Mouse (Mus musculus) gastrocnemius, postnatal 36 days (tissue): Measurements from ENCODE around the gene Lrp4. TPM values are rescaled to one million over a fixed set of nuclear protein-coding genes. Genes with fewer than 3 reads are reported as not detected.

Source experiments
- DNase-seq, 2 experiments: peaks; one replicate each; pipeline ENCODE4 v3.0.0; 2022
- intact Hi-C: fragments of 180-260 bp; cut with DNase I; formaldehyde crosslinking; loops from one replicate; pipeline ENCODE4 v1.15.1; 2025
- long read RNA-seq, 2 experiments: library from polyadenylated mRNA; stranded (forward); transcript quantifications; one replicate each; pipeline ENCODE4 v2.0.0; 2021
- total RNA-seq, 2 experiments: library from RNA; stranded (reverse); gene quantifications; 2 replicates each; pipeline ENCODE4 v1.2.3; 2021

Gene Lrp4
- 1 to 10 TPM; 7.2 to 7.3 TPM for total RNA-seq
- long read RNA-seq, experiment 1, partial matches to known transcripts: 1 of 2 reads
- long read RNA-seq, experiment 1, other reads (novel, unspliced or antisense): 1 of 2 reads
- long read RNA-seq, experiment 2, partial matches to known transcripts: 3 of 8 reads
- long read RNA-seq, experiment 2, other reads (novel, unspliced or antisense): 5 of 8 reads

DNA sequence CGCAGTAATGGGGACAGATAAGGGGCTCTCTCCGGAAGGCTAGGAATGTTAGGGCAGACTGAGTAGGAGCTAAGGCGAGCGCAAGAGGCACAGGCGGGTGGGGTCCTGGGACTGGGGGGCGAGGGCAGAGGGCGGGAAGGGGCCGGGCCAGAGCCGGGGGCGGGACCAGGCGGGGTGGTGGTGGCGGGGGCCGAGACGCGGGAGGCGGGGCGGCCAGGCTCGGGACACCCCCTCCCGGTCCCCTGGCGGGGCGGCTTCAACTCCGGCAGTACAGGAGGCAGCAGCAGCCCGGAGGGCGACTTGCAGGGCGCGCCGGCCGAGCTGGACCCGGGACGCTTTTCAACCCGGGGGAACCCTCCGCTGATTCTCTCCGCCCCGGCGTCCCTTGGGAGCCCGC lies at the start of gene Lrp4:
TSS of gene Lrp4 (plus strand) at position 253 of the 397 bp plus-strand sequence.
- intact Hi-C loops: no loop called here
- peak; percentile 49 to 59 for DNase-seq

DNA sequence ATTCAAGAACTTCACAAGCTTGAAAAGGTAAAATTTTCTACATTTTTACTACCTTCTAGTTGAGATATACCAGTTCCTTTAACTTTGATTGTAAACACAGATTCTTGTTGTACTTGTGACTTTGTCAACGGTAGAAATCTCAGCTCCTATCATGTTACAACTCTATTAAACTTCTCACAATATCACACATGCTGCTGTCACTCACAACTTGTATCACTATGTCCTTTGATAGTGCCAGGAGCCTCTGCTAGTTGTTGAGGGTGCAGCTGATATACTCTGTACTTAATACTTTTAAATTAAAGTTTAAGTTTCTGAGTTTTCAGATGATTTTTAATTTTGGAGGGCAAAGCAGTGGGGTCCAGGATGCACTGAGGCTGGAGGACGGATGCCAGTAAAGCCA lies 49.3 kb upstream of the Lrp4 start:
- intact Hi-C loops: no loop called here
- no peak for DNase-seq

DNA sequence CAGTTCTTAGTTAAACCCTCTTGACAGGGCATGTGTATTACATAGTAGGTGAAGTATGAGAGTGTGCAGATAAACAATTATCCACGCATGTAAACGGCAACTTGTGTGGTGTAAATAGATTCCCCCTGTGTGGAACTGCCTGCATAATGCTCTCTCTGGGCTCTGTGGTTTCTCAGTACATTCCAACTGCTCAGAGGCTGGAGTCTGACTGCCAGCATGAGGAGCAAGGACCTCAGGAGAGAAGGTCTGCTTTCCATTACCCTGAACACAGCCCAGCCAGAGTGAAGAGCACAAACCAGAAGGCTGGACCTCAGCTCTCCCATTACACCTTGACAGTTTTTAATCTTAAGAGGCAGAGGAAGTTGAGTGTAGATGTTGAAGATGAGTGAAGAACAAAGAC lies 45.8 kb upstream of the Lrp4 start:
- intact Hi-C loops: no loop called here
- DNase-seq: no peak

DNA sequence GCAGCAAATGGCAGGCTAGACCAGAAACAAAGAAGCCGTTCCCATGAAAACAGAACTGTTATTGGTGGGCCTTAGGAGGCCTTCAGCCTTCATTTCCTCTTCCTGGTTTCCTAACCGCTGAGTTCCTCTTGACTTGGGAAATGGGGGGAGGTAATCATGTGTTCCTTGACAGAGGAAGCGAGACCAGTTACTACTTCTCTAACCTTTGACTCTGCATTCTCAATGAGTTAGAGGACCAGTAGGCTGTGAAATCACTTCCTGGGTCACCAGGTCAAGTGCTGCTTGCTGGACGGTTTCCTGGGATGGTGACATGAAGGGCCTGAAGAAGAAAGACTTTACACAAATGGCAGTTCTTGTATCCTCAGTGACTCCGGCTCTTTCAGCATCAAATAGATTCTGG lies 45.0 kb upstream of the Lrp4 start:
- intact Hi-C loops: no loop called here

DNA sequence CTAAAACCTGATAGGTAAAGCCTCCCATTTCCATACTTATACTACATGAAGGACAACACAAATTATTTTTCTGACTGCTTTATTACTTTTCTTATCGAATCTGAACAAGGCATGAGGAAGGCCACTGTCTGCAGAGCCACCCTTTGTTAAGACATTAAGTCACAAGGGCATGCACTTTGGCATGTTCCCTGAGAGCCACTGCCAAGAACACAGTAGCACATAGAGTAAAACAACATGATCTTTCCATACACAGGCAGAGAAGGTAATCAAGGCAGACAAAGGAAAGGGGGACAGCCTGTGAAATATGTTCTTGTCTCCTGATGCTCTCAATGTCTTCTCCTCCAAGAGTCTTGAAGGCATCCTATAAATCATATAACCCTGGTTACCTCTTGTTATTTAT lies 43.5 kb upstream of the Lrp4 start:
- intact Hi-C loops: no loop called here
- DNase-seq: no peak

More for the DNA sequence above, 45.0 kb upstream of the Lrp4 start:
- no peak for DNase-seq

DNA sequence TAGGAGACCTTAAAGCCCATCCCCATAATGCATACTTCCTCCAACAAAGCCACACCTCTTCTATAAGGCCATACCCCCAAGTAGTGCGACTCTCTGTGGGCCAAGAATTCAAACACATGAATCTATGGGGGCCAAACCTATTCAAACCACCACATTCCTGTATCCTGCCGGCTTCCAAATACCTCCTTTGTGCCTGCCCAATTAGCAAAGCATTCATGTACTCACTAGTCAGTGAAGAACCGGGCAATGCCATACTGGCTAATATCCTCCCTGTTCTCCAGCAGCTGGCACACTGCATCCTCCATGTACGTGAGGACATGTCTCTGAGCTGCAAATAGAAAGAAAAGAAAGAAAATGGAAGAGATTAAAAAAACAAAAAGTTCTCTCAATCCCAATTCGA lies 35.7 kb upstream of the Lrp4 start:
- intact Hi-C loops: no loop called here
- DNase-seq: no peak

DNA sequence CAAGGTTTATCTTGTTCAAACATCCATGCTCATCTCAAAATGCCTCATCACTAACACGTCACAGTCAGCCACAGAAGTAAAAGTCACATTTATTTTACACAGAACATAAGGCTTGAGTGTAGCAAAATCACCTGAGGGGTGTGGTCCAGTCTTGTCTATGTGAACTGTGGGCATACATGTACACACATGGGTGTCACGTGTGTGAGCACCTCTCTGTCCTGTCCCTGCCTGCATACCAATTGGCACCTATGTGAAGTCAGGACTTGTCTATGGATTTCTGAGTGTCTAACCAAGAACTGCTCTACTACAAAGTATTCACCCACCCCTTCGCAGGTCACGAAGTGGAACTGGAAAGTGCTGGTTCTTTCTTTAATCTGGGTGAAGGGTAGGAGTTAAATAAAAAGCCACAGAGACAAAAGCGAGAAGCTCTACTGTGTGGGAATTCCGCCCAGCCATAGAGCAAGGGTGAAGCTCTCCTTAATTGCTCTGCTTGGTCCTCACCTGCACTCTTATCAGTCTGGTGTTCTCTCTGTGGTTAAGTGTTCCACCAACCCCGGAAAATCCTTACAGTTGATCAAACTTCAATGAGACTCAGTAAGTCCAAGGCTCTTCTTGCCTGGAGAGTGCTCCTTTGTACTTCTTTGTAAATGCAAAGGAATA lies 33.1 kb upstream of the Lrp4 start:
- intact Hi-C loops: no loop called here
- no peak for DNase-seq

DNA sequence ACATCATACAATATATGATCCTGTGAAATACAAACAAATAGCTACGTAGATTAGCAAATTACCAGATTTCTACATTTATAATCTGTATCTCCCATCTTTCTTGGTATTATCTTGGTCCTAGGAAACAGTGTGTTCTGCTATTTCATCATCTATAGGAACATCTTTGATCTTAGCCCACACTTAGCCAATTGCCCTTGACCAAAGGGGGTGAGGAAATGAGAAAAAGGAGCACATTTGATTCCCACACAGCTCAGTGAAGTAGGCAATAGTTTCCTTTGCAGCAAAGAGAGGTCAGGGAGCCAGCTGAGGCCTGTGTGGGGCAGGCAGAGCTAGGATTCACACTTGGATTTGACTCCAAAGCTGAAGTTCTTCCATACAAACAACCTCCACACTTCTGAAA lies 31.0 kb upstream of the Lrp4 start:
- intact Hi-C loops: no loop called here
- DNase-seq: no peak

DNA sequence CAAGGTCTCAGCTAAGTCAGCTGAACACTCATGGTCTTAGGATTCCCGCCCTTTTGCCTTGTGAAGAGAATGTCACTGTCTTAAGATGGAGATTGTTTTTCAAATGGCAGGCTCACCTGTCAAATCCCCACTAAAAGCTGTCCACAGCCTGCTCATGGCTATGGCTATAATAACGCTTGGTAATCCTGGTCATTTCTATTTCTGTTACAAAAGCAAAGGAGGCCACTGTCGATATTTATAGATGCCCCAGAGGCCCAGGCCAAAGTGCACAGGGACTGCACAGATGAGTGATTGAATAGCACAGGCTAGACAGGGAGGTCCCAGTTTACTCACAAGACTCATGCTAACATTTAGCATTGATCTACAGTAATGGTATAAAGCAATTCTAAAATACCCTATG lies 28.2 kb upstream of the Lrp4 start:
- DNase-seq: no peak

DNA sequence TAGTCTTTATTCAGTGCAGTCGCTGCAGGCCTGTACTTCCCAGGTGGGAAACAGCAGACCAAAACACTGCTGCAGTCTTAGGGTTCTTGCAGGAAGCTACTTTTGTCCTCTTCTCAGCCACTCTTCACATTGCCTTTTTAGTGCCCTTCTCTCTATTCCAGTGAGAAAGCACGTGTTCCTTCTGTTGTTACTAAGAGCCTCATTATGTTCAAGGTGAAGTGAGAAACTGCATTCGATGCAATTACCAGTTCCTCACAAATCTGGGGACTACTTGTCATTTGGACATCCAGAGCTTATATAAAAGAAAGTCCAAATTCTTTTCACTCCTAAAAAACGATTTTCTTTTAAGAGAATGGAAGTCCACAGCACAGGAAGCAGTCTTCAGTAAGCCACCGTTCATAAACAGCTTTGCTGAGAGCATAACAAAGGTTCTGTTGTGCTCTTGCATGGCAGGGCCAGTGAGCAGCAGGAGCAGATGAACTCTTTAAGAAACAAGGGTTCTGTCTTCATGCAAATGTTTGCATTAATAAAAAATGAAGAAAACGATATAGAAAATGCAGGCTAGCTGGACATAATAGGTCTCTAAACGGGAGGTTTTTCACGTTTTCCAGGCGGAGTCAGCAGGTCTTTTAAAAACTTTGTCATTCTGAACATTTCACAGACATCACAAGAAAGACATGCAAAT lies 27.3 kb upstream of the Lrp4 start:
- DNase-seq: no peak
- intact Hi-C loops: no loop called here

More for the DNA sequence above, 28.2 kb upstream of the Lrp4 start:
- intact Hi-C loops: no loop called here

DNA sequence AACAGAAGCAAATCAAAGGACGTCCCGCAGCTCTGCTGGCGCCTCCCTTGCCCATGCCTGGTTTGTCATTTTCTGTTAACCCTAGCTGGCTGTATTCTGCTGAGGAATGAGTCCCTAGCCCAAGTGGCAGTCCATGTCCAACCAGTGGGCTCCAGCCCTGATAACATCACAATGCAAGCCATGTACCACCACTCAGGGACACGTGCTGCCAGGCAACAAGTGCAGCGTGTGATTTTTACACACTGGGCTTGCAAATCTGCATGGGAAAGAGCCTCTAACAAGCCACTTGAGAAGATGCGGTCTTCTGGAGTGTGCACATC lies 26.8 kb upstream of the Lrp4 start:
- intact Hi-C loops: no loop called here
- no peak for DNase-seq

DNA sequence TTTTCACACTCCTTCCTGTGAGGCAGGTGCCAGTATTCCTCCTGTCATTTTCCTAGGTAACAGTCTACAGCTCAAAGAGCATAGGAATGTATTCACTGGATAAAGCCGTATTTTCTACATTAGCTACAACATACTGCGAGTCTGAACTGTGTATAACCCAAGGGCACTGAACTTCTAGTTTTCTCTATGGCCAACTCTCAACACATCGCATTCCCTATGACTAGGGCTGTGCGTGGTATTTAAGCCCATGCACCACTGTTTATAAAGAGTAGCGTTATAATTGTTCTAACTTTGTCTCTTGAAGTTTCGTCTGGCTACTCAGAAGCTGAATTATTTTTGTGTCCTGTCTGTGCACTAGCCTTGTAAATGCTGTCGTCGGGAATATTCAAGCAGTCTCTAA lies 20.6 kb upstream of the Lrp4 start:
- intact Hi-C loops: no loop called here
- DNase-seq: no peak

DNA sequence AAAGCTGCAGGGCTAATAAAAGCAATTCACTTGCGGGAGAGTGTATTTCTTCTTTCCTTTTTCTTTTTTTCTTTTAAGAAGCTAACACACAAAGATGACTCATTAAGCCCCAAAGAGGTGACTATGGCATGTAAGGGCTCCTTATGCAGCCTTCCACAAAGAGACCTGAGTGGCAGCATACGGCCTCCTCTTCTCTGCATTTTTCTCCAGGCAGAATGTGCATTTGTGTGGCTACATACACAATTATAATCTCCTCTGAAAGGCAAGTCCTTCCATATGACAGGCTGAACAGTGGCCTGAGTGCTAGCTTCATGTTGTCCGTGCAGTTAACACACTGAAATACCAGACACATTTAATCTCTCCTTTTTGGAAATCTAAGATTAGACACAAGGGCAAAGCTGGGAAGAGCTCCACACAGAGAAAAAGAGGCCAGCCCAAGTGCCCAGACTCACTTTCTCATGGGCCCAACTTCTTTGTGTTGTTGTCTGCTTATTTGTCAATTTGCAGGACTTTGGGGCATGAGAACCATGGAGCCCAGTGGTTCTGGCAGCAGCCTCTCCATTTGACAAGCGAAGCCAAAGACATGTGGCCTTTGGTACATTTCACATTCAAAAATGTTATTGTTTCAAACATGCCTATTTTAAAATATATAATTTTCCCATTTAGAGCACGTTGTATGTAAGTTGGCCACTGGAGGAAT lies 20.0 kb upstream of the Lrp4 start:
- intact Hi-C loops: no loop called here
- no peak for DNase-seq

DNA sequence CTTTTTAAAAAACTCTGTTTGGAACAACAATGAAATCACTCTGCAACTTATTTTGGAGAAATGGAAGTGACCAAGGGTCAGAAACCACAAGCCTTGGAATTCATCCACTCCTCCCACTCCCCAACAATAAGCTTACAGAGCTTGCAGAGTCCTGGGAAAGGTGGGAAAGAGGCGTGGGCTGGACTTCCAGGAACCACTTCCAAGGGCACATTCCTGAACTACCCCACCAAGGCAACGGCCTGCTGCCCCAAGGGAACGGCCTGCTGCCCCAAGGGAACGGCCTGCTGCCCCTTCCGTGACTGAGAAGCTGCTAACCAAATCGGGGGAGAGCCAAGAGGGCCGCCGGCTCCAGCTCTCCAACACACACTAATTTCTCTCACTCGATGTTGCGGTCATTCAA lies 18.0 kb upstream of the Lrp4 start:
- DNase-seq: no peak
- intact Hi-C loops: no loop called here

DNA sequence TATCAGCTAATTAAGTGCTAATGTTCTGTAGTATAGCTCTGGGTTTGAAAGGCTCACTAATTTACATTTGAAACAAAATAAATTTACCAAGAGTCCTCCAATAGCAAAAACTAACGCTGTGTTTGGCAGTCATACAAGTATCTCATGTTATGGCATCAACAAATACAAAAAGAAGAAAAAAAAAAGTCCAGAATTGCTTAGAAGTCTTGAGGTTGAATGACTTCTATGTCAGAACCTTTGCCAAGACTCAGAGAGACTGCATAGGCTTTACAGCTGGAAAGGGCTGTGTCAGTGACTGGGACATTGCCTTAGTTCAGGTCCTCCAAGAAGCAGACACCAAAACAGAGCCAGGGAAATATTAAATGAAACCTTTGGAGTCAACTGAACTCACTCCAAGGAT lies 17.4 kb upstream of the Lrp4 start:
- intact Hi-C loops: no loop called here
- DNase-seq: no peak

DNA sequence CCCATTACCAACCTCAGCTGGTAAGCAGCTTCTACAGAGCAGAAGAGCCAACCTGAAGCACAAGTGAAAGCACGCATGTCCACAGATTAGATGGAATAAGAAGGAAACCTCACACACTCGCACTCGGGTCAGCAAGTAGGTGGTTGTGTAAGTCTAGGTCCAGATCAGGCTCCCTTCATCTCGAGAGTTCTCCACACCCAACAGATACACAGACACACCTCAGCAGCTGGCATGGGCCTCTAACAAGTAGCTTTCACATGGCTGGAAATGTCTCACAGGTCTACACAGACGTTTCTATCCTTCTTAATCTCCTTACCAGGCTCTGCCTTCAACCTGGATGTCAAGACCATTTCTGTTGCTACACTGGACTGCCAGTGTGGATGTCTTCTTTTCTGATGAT lies 16.6 kb upstream of the Lrp4 start:
- intact Hi-C loops: no loop called here
- DNase-seq: no peak

DNA sequence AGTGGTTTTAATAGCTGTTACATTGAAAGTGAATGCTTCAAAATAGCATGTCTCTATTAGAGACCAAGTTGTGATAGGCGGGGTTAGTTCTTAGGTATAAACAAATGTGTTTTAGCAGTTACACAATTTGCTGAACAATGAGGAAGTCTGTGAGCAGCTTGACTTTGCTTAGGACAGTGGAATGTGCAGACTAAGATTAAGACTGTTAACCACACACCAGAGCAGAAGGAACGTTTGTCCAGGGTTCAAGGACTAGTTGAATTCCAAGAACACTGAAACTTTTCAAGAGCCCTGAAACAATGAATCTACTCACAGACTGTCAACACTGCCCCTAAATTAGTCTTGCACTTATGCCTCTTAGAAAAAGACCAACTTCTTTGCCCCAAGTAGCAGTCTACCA lies 15.6 kb upstream of the Lrp4 start:
- no peak for DNase-seq

DNA sequence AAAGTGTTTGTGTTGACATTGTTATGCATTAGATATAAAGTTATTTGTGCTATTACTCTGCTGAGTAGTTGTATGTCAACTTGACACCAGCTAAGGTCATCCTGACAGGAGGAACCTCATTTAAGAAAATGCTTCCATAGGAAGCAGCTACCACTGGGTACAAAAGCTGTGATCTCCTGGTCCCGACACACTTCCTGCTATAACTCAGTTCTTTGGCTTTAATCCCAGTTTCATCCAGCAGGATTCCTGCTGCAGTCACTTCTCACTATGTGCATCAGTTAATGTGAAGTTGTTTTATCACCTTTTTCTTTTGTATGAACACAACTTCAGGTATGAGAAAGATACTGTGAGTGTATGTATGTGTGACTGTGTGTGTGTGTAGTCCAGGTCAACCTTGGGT lies 15.1 kb upstream of the Lrp4 start:
- no peak for DNase-seq
- intact Hi-C loops: no loop called here

More for the DNA sequence above, 15.6 kb upstream of the Lrp4 start:
- intact Hi-C loops: no loop called here

DNA sequence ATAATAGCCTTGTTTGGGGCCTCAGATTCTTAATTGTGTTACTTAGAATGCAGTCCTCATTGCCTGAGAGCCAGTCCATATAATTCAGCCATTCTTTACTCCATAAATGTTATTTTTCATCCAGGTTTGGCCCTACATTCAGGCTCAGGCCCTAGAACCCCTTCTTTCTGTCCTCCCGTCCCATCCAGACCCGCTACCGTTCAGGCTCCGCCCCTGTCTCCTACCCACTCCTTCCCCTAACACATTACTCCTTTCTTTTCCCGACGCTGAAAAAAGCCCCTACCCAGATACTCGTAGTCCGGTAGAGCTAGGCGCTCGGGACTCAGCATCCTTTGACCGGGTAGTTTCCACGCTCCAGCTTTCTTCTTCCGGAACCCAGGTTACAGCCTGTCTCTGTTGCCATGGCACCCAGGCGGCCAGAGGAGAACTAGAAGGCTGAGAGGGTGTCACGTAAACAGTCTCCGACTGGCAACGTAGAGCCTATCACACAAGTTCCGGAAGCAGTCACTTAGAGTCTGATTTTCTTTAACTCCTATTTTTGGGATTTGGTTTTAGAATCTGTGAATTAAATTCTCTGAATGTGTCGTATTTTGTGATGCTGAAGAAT lies 12.9 kb upstream of the Lrp4 start, which contains the start of gene 1110051M20Rik:
TSS of gene 1110051M20Rik (minus strand) at position 419 of the 607 bp plus-strand sequence.
- peak; percentile 79 to 80 for DNase-seq
- intact Hi-C loops: no loop called here

DNA sequence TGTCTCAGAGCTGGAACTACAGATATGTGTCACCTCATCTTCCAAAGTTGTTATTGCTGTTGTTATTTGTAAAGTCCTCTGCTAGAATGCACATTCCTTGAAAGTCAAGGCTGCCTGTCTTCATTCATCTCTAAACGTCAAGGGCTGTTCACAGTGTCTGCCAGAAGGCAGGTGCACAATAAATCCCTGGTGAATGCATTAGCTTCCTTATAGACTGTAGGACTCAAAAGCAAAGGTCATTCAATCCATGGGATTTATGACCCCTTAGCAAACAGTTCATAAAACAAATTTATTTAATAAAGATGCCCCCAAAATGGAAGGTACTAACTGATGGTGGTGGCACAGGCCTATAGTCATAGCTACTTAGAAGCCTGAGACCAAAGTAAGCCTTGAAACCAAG lies 7.6 kb upstream of the Lrp4 start:
- intact Hi-C loops: no loop called here
- no peak for DNase-seq

DNA sequence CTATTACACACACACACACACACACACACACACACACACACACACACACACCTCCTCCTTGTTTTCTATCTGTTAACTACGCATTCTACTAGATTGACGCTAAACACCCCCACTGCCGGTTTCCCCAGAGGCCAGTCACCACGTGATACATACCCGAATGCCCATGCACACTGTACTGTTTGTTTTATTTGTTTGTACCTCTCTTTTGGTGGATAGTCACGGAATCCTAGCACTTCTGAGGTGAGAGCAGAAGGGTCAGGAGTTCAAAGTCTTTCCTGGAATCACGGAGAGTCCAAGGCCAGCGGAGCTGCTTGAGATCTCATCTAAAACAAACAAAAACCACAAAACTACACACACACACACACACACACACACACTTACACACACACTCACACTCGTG lies 7.0 kb upstream of the Lrp4 start:
- DNase-seq: no peak
- intact Hi-C loops: no loop called here
